In the genomic region with DNA sequence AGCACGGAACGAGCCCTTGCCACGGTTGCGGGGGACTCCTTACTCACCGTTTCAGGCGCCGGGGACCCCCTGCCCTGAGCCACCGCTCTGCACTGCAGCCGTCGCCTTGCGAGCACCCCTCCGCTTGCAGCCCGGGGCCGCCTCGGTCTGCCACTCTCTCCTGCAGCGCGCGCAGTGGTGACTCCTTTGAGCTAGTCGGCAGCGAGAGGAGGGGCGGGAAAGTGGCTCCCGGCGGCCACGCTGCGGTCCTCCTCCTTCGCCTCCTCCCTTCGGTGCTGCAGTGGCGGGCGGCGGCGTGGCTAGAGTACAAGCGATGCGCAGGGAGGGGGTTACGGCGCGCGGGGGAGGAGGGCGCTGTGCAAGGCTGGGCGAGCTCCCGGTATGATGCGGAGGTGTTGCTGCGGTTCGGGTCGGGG, we compare ENCODE assay signal across 8 mouse cellular contexts. TPM values are rescaled to one million over a fixed set of nuclear protein-coding genes. Genes with fewer than 3 reads are reported as not detected.
A peak's percentile ranks its signal among the peaks of the same experiment; 100 is the strongest.
DNase-seq lines count a peak whose midpoint lies in the region; ATAC-seq and TF ChIP-seq lines count a peak whose summit lies in the region.

TSS of gene Sv2c (minus strand) at position 177 of the 416 bp plus-strand sequence.

- H3K4me1 ChIP-seq in midbrain, embryonic 16.5 days (ENCODE audit: control insufficient read depth, insufficient read depth, low read length): peaks cover 8% of the 10 kb centered on the region
- H3K4me1 ChIP-seq in testis, adult 2 months (ENCODE audit: control insufficient read depth, insufficient read depth, low read length): peaks cover 14% of the 10 kb centered on the region

- intact Hi-C loops in heart, postnatal 10 days (cut with DNase I): no loop called here
- intact Hi-C loops in left cerebral cortex, adult 2 months (cut with DNase I): loop anchor here (2.0 to 5.0 kb wide), 2 partner anchors 42 to 255 kb away; partner anchors contain the start of gene Poc5

- DNase-seq in cerebellum, adult 18-20 months: peak; percentile 13 to 35
- DNase-seq in cerebellum, adult 9-10 months: no peak
- DNase-seq in ES-CJ7 (ENCODE audit: low read depth, low spot score): peak; percentile 70
- DNase-seq in embryo, embryonic 11.5 days (ENCODE audit: low read depth, low spot score): peak; percentile 46
- peak; percentile 21 to 24 for DNase-seq in heart, postnatal 10 days
- DNase-seq in left cerebral cortex, adult 2 months (ENCODE audit: extremely low spot score in 1 of 2, low spot score in 2 of 2): peak; percentile 70 to 78

- peak within 1 kb of the TSS; percentile 64 for H3K9ac ChIP-seq in midbrain, embryonic 16.5 days (ENCODE audit: low read depth, low read length)

- peak within 1 kb of the TSS; percentile 85 for H3K4me2 ChIP-seq in midbrain, embryonic 16.5 days (ENCODE audit: low read length)

- H3K36me3 ChIP-seq in midbrain, embryonic 16.5 days (ENCODE audit: control insufficient read depth, insufficient read depth, low read length): no peaks in the 10 kb centered on the region
- H3K36me3 ChIP-seq in testis, adult 2 months (ENCODE audit: control insufficient read depth, insufficient read depth, low read length): no peaks in the 10 kb centered on the region

- H3K27ac ChIP-seq in left cerebral cortex, adult 2 months: no peak within 1 kb of the TSS
- peak within 1 kb of the TSS; percentile 44 for H3K27ac ChIP-seq in midbrain, embryonic 16.5 days (ENCODE audit: low read length)
- H3K27ac ChIP-seq in testis, adult 2 months (ENCODE audit: control insufficient read depth, insufficient read depth, low read depth, low read length): no peak within 1 kb of the TSS

- H3K27me3 ChIP-seq in midbrain, embryonic 16.5 days (ENCODE audit: control insufficient read depth, insufficient read depth, low read depth, low read length): peaks cover 10% of the 10 kb centered on the region
- H3K27me3 ChIP-seq in testis, adult 2 months (ENCODE audit: control insufficient read depth, insufficient read depth, low read length): no peaks in the 10 kb centered on the region

- H3K4me3 ChIP-seq in left cerebral cortex, adult 2 months: peak within 1 kb of the TSS; percentile 49
- peak within 1 kb of the TSS; percentile 51 for H3K4me3 ChIP-seq in midbrain, embryonic 16.5 days (ENCODE audit: low read depth, low read length)
- peak within 1 kb of the TSS; percentile 43 for H3K4me3 ChIP-seq in testis, adult 2 months (ENCODE audit: control insufficient read depth, low read depth, low read length)

- H3K9me3 ChIP-seq in midbrain, embryonic 16.5 days (replicated peaks; ENCODE audit: control insufficient read depth, low read length, poor library complexity, severe bottlenecking): no peaks in the 10 kb centered on the region

- TF ChIP-seq POLR2A in testis, adult 2 months (IDR thresholded peaks at IDR 0.05; ENCODE audit: control insufficient read depth, low read depth, low read length): no peak

- TF ChIP-seq CTCF in left cerebral cortex, adult 2 months (IDR thresholded peaks at IDR 0.05): no peak
- TF ChIP-seq CTCF in testis, adult 2 months (IDR thresholded peaks at IDR 0.05; ENCODE audit: control insufficient read depth, insufficient read depth, insufficient replicate concordance, low read depth, low read length): no peak

- peak; percentile 69 for ATAC-seq in midbrain, embryonic 16.5 days

- under 1% methylated on average over 33 of the region's 44 CpGs for WGBS in midbrain, embryonic 16.5 days

RNA-seq across cellular contexts. Expression of gene Sv2c, which starts in this region (rescaled TPM):
- under 1 TPM; 0.17 to 0.20 TPM for total RNA-seq in heart, postnatal 10 days (2021)
- total RNA-seq in left cerebral cortex, adult 2 months (2021): 10 to 100 TPM; 28.0 to 33.8 TPM
- polyA plus RNA-seq in midbrain, embryonic 16.5 days (2015; fragmentation: Nextera tagmentation; extraction: Ambion mirVana): 9.2 and 10.4 TPM in 2 replicates
- 4.8 and 9.5 TPM in 2 replicates for polyA plus RNA-seq in testis, adult 2 months (2012; rRNA removed)

Comparison
In these comparisons a context has a peak if more than half of its experiments do, and no peak if none do; other contexts are left out.
1. RNA of gene Sv2c (total RNA-seq): 28.0 to 33.8 TPM in left cerebral cortex, adult 2 months; 0.17 to 0.20 TPM in heart, postnatal 10 days; every median in the first group is over 10 times any median in the second.
2. Peak in DNase-seq in heart, postnatal 10 days; RNA of the gene not detected or under 1 TPM.
3. Peak in every context shown above with its lines, with median percentiles within 50 percentile points of each other: H3K4me3 ChIP-seq.